Mouse (Mus musculus): Measurements from ENCODE around the gene Tada1.

Tada1 gene

GRCm38 (mm10) chr1:166379013-166379629 lies at the start of gene Tada1:
TSS of gene Tada1 (plus strand) at chr1:166379097.
- peak; percentile 89 for DNase-seq (ENCODE audit: low spot score)

- DNase-seq (ENCODE audit: low spot score): no peak
These were observed 48.1 kb upstream of the Tada1 start for GRCm38 (mm10) chr1:166330752-166331151.

DNA sequence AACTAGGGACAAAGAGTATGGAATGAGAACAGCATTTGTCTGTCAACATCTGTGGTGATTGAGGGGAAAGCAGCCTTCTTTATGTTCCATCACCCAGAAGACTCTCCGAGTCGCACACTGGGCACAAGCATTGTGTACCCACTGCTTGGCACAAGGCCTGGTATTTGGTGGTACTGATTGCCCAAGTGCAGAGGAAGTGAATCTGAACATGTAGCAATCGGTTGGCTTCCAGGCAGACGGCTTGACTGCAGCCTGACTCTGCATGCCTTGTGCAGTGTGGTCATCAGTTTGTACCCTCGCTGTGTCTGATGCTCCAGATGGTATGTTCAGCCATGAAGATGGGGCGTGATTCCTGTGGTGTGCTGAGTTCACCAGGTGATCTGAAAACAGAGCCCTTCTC lies 39.8 kb upstream of the Tada1 start:
- DNase-seq (ENCODE audit: low spot score): peak; percentile 7

DNA sequence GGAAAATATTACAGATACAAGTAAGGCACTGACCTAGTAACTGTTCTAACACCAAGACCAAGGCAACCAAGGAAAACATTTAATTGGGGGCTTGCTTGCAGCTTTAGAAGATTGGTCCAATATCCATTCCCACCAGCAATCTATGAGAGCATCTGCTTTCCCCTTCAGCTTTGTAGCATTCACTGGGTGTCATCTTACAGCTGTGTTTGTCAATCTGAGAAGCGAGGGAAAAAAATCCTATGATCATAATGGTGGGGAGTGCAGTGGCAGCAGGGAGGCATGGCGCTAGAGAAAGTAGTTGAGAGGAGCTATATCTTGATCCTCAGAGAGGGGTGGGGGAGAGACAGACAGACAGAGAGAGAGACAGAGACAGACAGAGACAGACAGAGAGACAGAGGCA lies 36.8 kb upstream of the Tada1 start:
- DNase-seq (ENCODE audit: low spot score): no peak

GRCm38 (mm10) chr1:166342539-166342938 lies 36.4 kb upstream of the Tada1 start:
- DNase-seq (ENCODE audit: low spot score): no peak

- DNase-seq (ENCODE audit: low spot score): no peak
These were observed 35.3 kb upstream of the Tada1 start for GRCm38 (mm10) chr1:166343586-166343985.

GRCm38 (mm10) chr1:166344300-166345077 lies 34.4 kb upstream of the Tada1 start:
- DNase-seq (ENCODE audit: low spot score): no peak

DNA sequence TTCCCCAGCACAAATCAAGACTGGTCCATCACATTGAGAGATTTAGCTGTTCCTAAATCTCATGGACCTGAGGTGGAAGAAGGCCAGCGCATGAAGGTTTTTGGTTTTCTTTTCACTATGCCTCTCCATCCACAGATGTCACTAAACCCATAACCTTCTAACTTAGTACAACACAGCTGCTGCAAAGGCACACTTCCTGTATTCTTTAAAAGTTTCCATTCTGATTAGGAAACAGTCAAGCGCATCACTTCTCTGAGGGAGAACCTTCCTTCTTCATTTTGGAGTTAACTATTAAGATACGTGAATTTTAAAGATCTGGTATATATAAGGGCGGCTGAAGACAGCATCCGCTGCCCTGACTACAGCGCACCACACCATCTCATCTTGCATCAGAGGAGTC lies 33.3 kb upstream of the Tada1 start:
- DNase-seq (ENCODE audit: low spot score): no peak

GRCm38 (mm10) chr1:166346906-166347305 lies 32.0 kb upstream of the Tada1 start:
- DNase-seq (ENCODE audit: low spot score): no peak

GRCm38 (mm10) chr1:166349341-166349740 lies 29.6 kb upstream of the Tada1 start:
- DNase-seq (ENCODE audit: low spot score): no peak

GRCm38 (mm10) chr1:166349751-166350150 lies 29.1 kb upstream of the Tada1 start:
- no peak for DNase-seq (ENCODE audit: low spot score)

GRCm38 (mm10) chr1:166360157-166360855 lies 18.6 kb upstream of the Tada1 start:
- DNase-seq (ENCODE audit: low spot score): peak; percentile 88

DNA sequence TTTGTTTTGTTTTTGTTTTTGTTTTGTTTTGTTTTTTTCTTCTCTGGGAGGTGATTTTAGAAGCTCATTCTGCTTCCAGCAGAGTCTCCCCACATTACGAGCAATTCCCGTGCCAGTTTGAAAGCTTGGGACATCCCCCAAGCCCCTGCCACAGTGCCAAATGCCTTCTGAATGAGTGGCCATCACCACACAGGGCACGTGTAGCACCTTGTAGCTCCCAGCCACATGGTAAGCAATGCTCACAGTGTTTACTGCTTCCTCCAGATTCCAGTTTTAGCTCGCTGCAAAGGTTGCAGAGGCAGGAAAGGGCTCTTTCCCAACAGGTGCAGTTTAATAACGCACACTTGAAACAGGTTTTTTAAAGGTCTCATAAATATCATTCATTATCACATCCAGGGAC lies 18.0 kb upstream of the Tada1 start:
- DNase-seq (ENCODE audit: low spot score): no peak

DNA sequence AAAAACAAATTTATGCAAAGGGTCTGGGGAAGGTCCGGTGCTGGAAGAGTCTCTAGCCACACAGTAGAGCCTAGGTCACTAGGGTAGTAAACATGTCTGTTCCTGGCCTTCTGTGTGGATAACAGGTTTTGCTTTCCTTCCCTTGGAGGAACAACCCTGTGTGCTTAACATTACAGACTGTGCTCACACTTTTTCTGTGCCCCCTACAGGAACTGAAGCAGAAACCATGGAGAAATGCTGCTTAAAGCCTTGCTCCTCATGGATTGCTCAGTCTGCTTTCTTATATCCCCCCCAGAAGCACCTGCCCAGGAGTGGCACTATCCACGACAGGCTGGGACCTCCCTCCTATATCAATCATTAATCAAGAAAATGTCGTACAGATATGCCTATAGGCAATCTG lies 17.1 kb upstream of the Tada1 start:
- no peak for DNase-seq (ENCODE audit: low spot score)

DNA sequence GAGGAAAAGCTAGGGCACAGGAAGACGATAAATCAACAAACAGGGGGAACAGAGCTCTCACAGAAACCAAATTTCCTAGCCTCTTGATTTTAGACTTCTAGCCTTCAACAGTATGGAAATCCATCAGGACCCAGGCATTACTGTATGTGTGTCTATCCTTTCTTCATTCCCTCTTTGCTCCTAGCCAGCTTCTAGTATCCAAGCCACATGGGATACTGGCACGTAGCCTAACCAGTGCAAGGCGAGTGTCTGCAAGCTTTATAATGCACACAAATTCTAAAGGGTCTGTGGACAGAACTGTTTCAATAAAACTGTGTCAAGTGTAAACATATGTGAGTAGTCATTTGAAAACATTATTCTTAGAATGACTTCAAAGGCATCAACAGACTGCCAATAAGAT lies 16.2 kb upstream of the Tada1 start:
- no peak for DNase-seq (ENCODE audit: low spot score)

DNA sequence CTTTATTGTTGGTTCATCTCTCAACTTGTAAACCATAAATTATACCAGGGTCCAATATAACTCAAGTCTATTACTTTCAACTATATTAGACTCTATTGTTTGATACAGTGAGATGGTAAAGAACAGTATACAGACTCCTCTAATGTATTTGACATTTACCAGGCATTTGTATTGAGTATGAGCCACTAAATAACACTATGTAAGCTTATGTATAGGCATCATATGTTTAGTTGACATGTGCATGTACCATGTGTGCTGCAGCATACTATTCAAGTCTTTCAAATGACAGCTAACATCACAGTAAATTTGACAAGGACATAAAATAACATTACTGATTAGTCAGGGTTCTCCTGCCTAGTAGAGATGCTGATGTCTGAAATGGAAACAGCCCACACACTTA lies 15.8 kb upstream of the Tada1 start:
- no peak for DNase-seq (ENCODE audit: low spot score)

DNA sequence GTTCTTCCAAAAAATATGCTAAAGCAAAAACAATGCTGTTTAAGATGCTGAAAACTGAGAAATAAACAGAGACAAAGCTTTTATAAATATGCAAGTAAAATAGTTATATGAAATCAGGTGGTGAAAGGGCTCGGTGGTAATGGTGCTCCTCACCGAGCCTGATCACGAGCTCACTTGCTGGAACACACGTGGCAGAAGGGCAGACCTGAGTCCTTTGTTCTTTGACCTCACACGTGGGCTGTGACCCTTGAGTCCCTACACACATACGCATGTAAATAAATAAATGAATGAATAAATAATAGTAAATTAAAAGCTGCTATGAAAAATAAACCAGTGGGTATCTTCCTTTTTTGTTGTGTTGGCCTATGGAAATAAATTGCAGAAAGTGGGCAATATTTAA lies 1.7 kb upstream of the Tada1 start:
- no peak for DNase-seq (ENCODE audit: low spot score)

GRCm38 (mm10) chr1:166378431-166379012 lies 375 bp upstream of the Tada1 start:
- no peak for DNase-seq (ENCODE audit: low spot score)

DNA sequence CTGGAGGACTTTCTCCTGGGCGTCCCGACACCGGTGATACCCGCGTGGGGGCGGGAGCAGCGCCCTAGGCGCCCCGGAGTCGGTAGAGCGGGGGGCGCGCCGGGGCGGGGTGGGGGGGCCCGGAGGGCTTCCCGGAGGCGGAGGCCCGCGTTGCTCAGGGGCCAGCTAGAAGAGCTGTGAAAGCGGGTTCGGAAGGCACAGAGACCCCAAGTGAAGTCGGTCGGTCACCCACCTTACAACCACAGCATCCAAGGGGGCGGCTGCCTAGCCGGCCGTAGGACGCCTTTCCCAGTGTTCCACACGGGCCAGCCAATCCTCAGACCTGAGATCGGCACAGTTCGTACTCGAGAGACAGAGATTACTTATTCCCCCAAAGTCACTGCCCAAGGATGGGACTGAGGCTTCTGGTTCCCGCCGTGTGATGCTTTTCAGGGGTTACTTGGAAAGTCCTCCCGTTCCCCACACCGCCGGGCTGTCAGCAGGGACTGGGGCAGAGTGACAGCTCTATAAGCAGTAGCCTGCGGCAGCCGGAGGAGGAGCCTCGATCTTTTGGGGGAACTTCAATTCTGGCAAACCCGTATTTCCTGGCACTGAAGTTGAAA lies 834 bp downstream of the Tada1 start:
- DNase-seq (ENCODE audit: low spot score): peak; percentile 33

DNA sequence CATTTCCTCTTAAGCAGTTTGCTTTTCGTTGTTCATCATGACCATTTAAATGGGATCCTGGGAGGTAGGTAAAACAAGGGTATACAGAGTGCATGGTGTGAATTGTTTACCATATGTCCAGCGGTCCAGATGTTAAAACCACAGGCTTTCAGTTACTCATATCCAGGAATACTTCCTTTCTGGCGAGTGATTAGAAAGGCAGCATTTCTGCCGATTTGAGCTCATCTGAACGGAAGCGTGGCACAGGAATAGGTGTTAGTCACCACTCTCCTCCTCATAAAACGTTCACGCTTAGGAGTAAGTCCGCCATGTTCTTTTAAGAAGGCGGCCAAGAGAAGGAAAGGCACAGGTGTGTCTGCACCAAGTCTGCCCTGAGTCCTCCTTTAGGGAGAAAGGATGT lies 2.4 kb downstream of the Tada1 start:
- DNase-seq (ENCODE audit: low spot score): no peak

DNA sequence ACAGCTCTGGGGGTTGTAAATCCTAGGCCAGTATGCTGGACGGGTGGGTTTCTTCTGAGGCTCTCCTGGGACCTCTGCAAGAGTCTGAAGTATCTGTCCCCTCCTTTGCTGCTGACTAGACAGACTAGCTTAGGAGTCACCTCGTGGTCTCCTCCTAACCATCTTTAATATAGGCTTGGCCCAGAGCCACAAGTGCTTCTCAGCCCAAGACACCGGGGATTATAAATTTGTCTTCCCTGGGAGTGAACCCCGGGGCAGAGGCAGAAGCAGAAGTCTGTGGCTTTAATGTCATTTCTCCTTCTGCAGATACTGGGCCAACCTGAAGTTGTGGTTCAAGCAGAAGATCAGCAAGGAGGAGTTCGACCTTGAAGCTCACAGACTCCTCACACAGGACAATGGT lies 2.9 kb downstream of the Tada1 start:
- no peak for DNase-seq (ENCODE audit: low spot score)

DNA sequence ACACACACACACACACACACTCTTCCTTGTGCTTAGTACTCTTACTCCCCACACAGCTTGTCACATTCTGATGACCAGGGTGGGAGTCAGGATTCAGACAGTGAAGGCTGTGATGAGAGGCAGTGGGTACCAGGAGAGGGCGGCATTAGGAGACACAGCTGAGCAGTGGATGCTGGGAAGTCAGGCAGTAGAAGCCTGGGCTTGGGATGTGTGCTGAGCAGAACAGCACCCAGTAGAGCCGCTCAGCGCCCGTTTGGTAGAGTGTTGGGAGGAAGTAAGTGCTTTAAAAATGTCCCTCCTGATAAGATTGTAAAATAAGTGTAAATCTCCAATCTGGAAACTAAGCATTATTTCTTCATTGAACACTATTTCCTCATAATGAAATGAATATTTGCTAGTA lies 3.7 kb downstream of the Tada1 start:
- DNase-seq (ENCODE audit: low spot score): no peak
